Mouse (Mus musculus): Measurements from ENCODE around the gene Gm5458. TPM values are rescaled to one million over a fixed set of nuclear protein-coding genes. Genes with fewer than 3 reads are reported as not detected.
"Not testable (repeated sequence)": the region's sequence is repeated elsewhere in the genome, so short reads cannot be mapped to it uniquely, and the experiment has no call there.

The Gm5458 gene
- not detected for total RNA-seq (2021)
- long read RNA-seq, experiment 1: 0 reads
- long read RNA-seq, experiment 2: 0 reads

DNA sequence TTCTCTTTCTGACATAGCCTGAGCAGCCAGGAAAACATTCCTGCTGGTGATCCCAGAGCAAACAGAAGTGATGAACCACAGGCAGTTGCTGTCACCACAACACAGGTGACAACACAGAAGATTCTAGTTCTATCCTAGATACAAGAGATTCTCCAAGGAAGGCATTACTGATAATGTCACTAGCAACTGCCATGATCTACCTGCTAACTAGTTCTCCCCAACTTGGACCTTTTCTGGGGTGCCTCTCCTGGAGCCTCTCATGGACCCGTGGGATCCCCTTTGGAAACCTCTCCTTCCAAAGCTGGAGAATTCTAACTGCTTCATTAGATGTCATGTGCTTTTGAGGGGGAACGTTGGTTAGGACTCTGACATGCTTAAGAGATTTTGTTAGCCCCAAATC, at the start of gene Gm5458:
Gm5458 (minus strand) TSS at position 101 of the 400 bp plus-strand sequence.
- not testable (repeated sequence) for DNase-seq

DNA sequence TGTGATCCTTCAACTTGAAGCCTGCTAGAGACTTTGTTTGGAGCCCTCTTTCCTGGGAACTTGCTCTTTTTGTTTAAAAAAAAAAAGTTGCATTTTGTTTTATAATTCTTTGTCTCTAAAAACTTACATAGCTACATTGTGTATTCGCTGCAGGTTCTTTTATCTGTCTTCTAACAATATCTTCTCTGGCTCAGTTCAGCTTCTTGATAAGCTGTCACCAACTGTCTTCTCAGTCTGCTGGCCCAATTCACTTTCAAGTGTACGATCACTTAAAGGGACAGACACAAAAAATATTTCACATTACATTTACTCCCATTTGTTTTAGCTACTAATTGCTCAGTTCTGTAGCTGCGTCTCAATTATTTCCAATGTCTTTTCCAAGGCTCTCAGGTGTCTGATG, 43.9 kb upstream of the Gm5458 start:
- no peak for DNase-seq

DNA sequence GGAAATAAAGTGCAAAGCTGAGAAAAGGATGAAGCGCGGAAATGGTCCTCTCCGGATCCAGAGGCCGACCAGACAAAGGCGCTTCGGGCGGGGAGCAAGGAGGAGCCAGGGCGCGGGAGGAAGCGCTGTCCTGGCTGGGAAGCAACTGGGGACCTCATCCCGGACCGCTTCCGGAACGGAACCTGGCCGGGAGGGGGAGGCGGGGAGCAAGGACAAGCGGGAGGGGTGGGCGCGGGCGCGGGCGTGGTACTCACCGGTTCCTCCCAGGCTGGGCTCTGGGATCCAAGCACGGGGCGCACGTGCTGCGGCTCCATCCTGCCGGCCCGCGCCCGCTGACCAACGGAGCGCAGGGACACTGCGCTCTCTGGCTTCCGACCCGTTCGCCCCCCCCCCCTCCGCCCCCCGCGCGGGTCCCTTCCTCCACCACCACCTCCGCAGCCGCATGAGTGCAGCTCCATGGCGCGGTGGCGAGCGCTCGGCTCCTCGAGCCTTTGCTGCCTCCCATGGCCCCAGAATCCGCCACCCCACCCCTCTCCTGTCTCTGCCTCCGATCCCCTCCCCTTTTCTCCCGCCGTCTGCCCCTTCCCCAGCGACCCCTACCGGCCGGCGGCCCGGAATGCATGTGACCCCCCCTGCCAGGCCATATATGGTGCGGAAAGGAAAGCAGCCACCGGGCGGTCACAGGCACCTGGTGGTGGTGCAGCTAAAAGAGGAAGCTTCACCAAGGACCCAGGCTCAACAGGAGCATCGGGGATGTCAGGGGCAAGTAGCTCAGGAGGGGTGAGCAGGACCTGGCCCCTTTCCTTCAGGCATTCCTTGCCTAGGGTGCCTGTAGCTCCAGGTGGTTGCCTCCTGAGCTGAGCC, 17.3 kb downstream of the Gm5458 start, which contains the start of gene Gm2237:
Gm2237 (minus strand) TSS at position 332 of the 864 bp plus-strand sequence.
- DNase-seq: peak; percentile 39

- DNase-seq: not testable (repeated sequence)
Observed at GRCm38 (mm10) chr14:19549863-19550262, 52.5 kb downstream of the Gm5458 start, which contains the start of gene Gm2244. Gm2244 (minus strand) TSS chr14:19549963.

Other genes starting within 250 kb of the Gm5458 start
- gene Gm21738, start 183.7 kb downstream of the Gm5458 start, total RNA-seq (2021): not detected
- not detected for gene Gm2244, start 52.6 kb downstream of the Gm5458 start, total RNA-seq (2021)
- gene Gm2237, start 17.4 kb downstream of the Gm5458 start, total RNA-seq (2021): under 1 TPM; 0.23 to 0.24 TPM
- 10 to 100 TPM; 13.5 to 14.9 TPM for gene Nid2, start 148.7 kb upstream of the Gm5458 start, total RNA-seq (2021)
- 10 to 100 TPM; 67.2 to 70.5 TPM for gene Rtraf, start 221.2 kb upstream of the Gm5458 start, total RNA-seq (2021)